8 mouse cellular contexts compared by ENCODE assay signal in genomic region chr8:83737852-83738562, GRCm38 (mm10). TPM values are rescaled to one million over a fixed set of nuclear protein-coding genes. Genes with fewer than 3 reads are reported as not detected.
A peak's percentile ranks its signal among the peaks of the same experiment; 100 is the strongest.
DNase-seq lines count a peak whose midpoint lies in the region; ATAC-seq and TF ChIP-seq lines count a peak whose summit lies in the region.

No protein-coding gene starts in this region.

- intact Hi-C loops in heart, postnatal 36 days (cut with DNase I), result loop anchor here (5.0 kb wide), 1 partner anchor 44 kb away; no protein-coding TSS in a partner anchor

- peak; percentile 55 to 70 for DNase-seq in spleen, adult 2 months (ENCODE audit: low read depth in 1 of 2, low spot score in 2 of 2)
- DNase-seq in spleen, adult 12 weeks (ENCODE audit: low spot score), result no peak
- peak; percentile 80 to 83 for DNase-seq in heart, postnatal 36 days
- no peak for DNase-seq in liver, embryonic 14.5 days (ENCODE audit: low read depth in 3 of 3, low spot score in 3 of 3)
- DNase-seq in spleen, postnatal 4 days (ENCODE audit: low spot score in 2 of 2), result peak; percentile 42 to 68
- no peak for DNase-seq in midbrain, postnatal 0 days (ENCODE audit: low spot score)
- DNase-seq in left cerebral cortex, adult 9 months (ENCODE audit: low spot score in 2 of 2), result no peak

- H3K27me3 ChIP-seq in spleen, adult 2 months (ENCODE audit: control insufficient read depth, insufficient read depth, low read length), result no peaks in the 10 kb centered on the region
- H3K27me3 ChIP-seq in liver, embryonic 14.5 days (ENCODE audit: control insufficient read depth, insufficient read depth, low read length), result no peaks in the 10 kb centered on the region
- peaks cover 20% of the 10 kb centered on the region for H3K27me3 ChIP-seq in midbrain, postnatal 0 days (ENCODE audit: insufficient read depth, low read length)

- no peak overlapping the region for H3K9ac ChIP-seq in liver, embryonic 14.5 days (replicated peaks)
- H3K9ac ChIP-seq in midbrain, postnatal 0 days (replicated peaks; ENCODE audit: low read length, poor library complexity, severe bottlenecking), result no peak overlapping the region

- H3K4me3 ChIP-seq in spleen, adult 2 months (ENCODE audit: extremely low read depth, insufficient read depth, insufficient read length), result peak overlapping the region; percentile 92; the same call in 1 of the 2 replicates
- no peak overlapping the region for H3K4me3 ChIP-seq in liver, embryonic 14.5 days (ENCODE audit: insufficient read depth in 1 of 2, low read depth in 2 of 2, low read length in 2 of 2)
- H3K4me3 ChIP-seq in midbrain, postnatal 0 days (ENCODE audit: low read depth, low read length), result no peak overlapping the region

- TF ChIP-seq EP300 in liver, embryonic 14.5 days (IDR thresholded peaks at IDR 0.05; ENCODE audit: low read depth), result no peak

- peak overlapping the region; percentile 13; the same call in 1 of the 2 replicates for H3K4me2 ChIP-seq in liver, embryonic 14.5 days (ENCODE audit: low read depth)
- H3K4me2 ChIP-seq in midbrain, postnatal 0 days (ENCODE audit: low read depth, low read length, poor library complexity, severe bottlenecking), result no peak overlapping the region

- 35% methylated on average over 4 of the region's 4 CpGs for WGBS in spleen, adult 2 months
- WGBS in liver, embryonic 14.5 days (ENCODE audit: insufficient replicate concordance), result 42% methylated on average over 4 of the region's 4 CpGs
- 71% methylated on average over 4 of the region's 4 CpGs for WGBS in midbrain, postnatal 0 days

- peaks cover 14% of the 10 kb centered on the region for H3K36me3 ChIP-seq in spleen, adult 2 months (ENCODE audit: control insufficient read depth, insufficient read depth, low read length)
- H3K36me3 ChIP-seq in liver, embryonic 14.5 days (replicated peaks; ENCODE audit: control insufficient read depth, insufficient read depth, low read depth), result no peaks in the 10 kb centered on the region
- no peaks in the 10 kb centered on the region for H3K36me3 ChIP-seq in midbrain, postnatal 0 days (ENCODE audit: insufficient read depth, low read length)

- ATAC-seq in common myeloid progenitor, adult 5-6 weeks (replicated peaks; ENCODE audit: low read depth, poor library complexity, severe bottlenecking), result peak; percentile 36
- no peak for ATAC-seq in liver, embryonic 14.5 days (ENCODE audit: insufficient read depth)
- no peak for ATAC-seq in midbrain, postnatal 0 days (ENCODE audit: low FRiP score)

- no peak for TF ChIP-seq CTCF in spleen, adult 2 months (IDR thresholded peaks at IDR 0.05; ENCODE audit: extremely low read depth, insufficient read depth, insufficient read length, insufficient replicate concordance)
- no peak for TF ChIP-seq CTCF in liver, embryonic 14.5 days (IDR thresholded peaks at IDR 0.05; ENCODE audit: low read depth)
- TF ChIP-seq CTCF in midbrain, postnatal 0 days (IDR thresholded peaks at IDR 0.05), result no peak

- peaks cover 2% of the 10 kb centered on the region; the same call in 1 of the 2 replicates for H3K9me3 ChIP-seq in liver, embryonic 14.5 days (ENCODE audit: control insufficient read depth, low read length)
- H3K9me3 ChIP-seq in midbrain, postnatal 0 days (ENCODE audit: low read length), result no peaks in the 10 kb centered on the region

- no peak for TF ChIP-seq POLR2A in spleen, adult 2 months (IDR thresholded peaks at IDR 0.05; ENCODE audit: low read depth, low read length)

- H3K27ac ChIP-seq in spleen, adult 2 months (ENCODE audit: insufficient read depth, low read length), result peak overlapping the region; percentile 98
- H3K27ac ChIP-seq in liver, embryonic 14.5 days, result no peak overlapping the region
- no peak overlapping the region for H3K27ac ChIP-seq in midbrain, postnatal 0 days (ENCODE audit: low read depth, low read length)

- H3K4me1 ChIP-seq in spleen, adult 2 months (ENCODE audit: control insufficient read depth, insufficient read depth, insufficient read length), result peaks cover 39% of the 10 kb centered on the region; the same call in 1 of the 2 replicates
- peaks cover 12 to 27% of the 10 kb centered on the region in 2 experiments; a peak in 3 of 4 replicates for H3K4me1 ChIP-seq in liver, embryonic 14.5 days (replicated peaks; ENCODE audit: control insufficient read depth in 2 of 2, insufficient read depth in 2 of 2, low read length in 1 of 2)
- no peaks in the 10 kb centered on the region for H3K4me1 ChIP-seq in midbrain, postnatal 0 days (ENCODE audit: insufficient read depth, low read length)

RNA-seq across cellular contexts. Expression of gene Adgre5, which starts 3.1 kb away (rescaled TPM):
- polyA plus RNA-seq in spleen, adult 2 months (2012; rRNA removed), result 232 and 275 TPM in 2 replicates
- 15.0 and 15.2 TPM in 2 replicates for total RNA-seq in common myeloid progenitor, adult 5-6 weeks (2017)
- total RNA-seq in heart, postnatal 36 days (2021), result 10 to 100 TPM; 39.5 to 52.7 TPM
- polyA plus RNA-seq in liver, embryonic 14.5 days (2012; rRNA removed), result 8.6 and 11.3 TPM in 2 replicates
- 8.7 and 8.9 TPM in 2 replicates for polyA plus RNA-seq in liver, embryonic 14.5 days (2014; fragmentation: Nextera tagmentation; extraction: Ambion mirVana)
- 10.4 and 24.3 TPM in 2 replicates for total RNA-seq in midbrain, postnatal 0 days (2014; rRNA removed)
- polyA plus RNA-seq in midbrain, postnatal 0 days (2015; fragmentation: Nextera tagmentation; extraction: Ambion mirVana), result 7.7 and 8.3 TPM in 2 replicates

RNA-seq across cellular contexts. Expression of gene Ddx39, which starts 23.0 kb away (rescaled TPM):
- 52.9 TPM in 2 replicates for polyA plus RNA-seq in spleen, adult 2 months (2012; rRNA removed)
- 109 and 124 TPM in 2 replicates for total RNA-seq in common myeloid progenitor, adult 5-6 weeks (2017)
- 10 to 100 TPM; 15.8 to 17.2 TPM for total RNA-seq in heart, postnatal 36 days (2021)
- 92.3 and 110 TPM in 2 replicates for polyA plus RNA-seq in liver, embryonic 14.5 days (2012; rRNA removed)
- polyA plus RNA-seq in liver, embryonic 14.5 days (2014; fragmentation: Nextera tagmentation; extraction: Ambion mirVana), result 191 and 199 TPM in 2 replicates
- total RNA-seq in midbrain, postnatal 0 days (2014; rRNA removed), result 38.1 and 47.3 TPM in 2 replicates
- 68.2 and 76.6 TPM in 2 replicates for polyA plus RNA-seq in midbrain, postnatal 0 days (2015; fragmentation: Nextera tagmentation; extraction: Ambion mirVana)

RNA-seq across cellular contexts. Expression of gene Pkn1, which starts 39.0 kb away (rescaled TPM):
- polyA plus RNA-seq in spleen, adult 2 months (2012; rRNA removed), result 165 and 208 TPM in 2 replicates
- total RNA-seq in common myeloid progenitor, adult 5-6 weeks (2017), result 34.4 and 63.9 TPM in 2 replicates
- total RNA-seq in heart, postnatal 36 days (2021), result 10 to 100 TPM; 53.7 to 62.4 TPM
- 8.7 and 9.5 TPM in 2 replicates for polyA plus RNA-seq in liver, embryonic 14.5 days (2012; rRNA removed)
- polyA plus RNA-seq in liver, embryonic 14.5 days (2014; fragmentation: Nextera tagmentation; extraction: Ambion mirVana), result 6.9 TPM in 2 replicates
- total RNA-seq in midbrain, postnatal 0 days (2014; rRNA removed), result 63.9 and 71.2 TPM in 2 replicates
- polyA plus RNA-seq in midbrain, postnatal 0 days (2015; fragmentation: Nextera tagmentation; extraction: Ambion mirVana), result 21.3 and 21.7 TPM in 2 replicates

Comparison
In these comparisons a context has a peak if more than half of its experiments do, and no peak if none do; other contexts are left out.
1. DNase-seq: peak in spleen, adult 2 months (2 of 2), heart, postnatal 36 days (2 of 2) and spleen, postnatal 4 days (2 of 2); none in spleen, adult 12 weeks (single experiment), liver, embryonic 14.5 days (0 of 3), midbrain, postnatal 0 days (single experiment) and left cerebral cortex, adult 9 months (0 of 2).